Mouse (Mus musculus) lung, adult 2 months (tissue): ENCODE measurements around the gene Spata31d1a. TPM values are rescaled to one million over a fixed set of nuclear protein-coding genes. Genes with fewer than 3 reads are reported as not detected.
A peak's percentile ranks its signal among the peaks of the same experiment; 100 is the strongest.

ENCODE experiments used
- DNase-seq: peaks from one replicate; pipeline ENCODE4 v3.0.0; 2022
- H3K4me1 ChIP-seq: fragments of 200-500 bp; 2 replicates; pipeline ENCODE4 v1.6.1; 2011; ENCODE audit warnings: low read length; ENCODE audit not compliant: control insufficient read depth, insufficient read depth
- H3K4me3 ChIP-seq: fragments of 200-500 bp; replicated peaks from 2 replicates; pipeline ENCODE3; 2011; ENCODE audit warnings: low read depth, mild to moderate bottlenecking, control low read depth, low read length; ENCODE audit errors: extremely low read depth
- CTCF ChIP-seq: fragments of 200-500 bp; IDR thresholded peaks from 2 replicates; pipeline ENCODE4 v1.5.1; 2011; ENCODE audit warnings: mild to moderate bottlenecking, low read length, control low read depth; ENCODE audit not compliant: insufficient read depth
- POLR2A ChIP-seq: fragments of 200-500 bp; IDR thresholded peaks from 2 replicates; pipeline ENCODE4 v1.6.1; 2011; ENCODE audit warnings: low read depth, mild to moderate bottlenecking, control low read depth, low read length, borderline replicate concordance; ENCODE audit errors: extremely low read depth
- WGBS: fragments of 180-500 bp; shearing (Covaris S2); methylation state at CpG from one replicate; pipeline ENCODE4 v1.1.7; 2018; 5-methylcytosine and 5-hydroxymethylcytosine counted together
- polyA plus RNA-seq: library from polyadenylated mRNA; depleted of rRNA; stranded (reverse); fragments of >200 nt; gene quantifications from 2 replicates; pipeline ENCODE4 v1.2.3, GENCODE M21; 2012; rRNA removed

The Spata31d1a gene
- polyA plus RNA-seq = not detected in 2 replicates

DNA sequence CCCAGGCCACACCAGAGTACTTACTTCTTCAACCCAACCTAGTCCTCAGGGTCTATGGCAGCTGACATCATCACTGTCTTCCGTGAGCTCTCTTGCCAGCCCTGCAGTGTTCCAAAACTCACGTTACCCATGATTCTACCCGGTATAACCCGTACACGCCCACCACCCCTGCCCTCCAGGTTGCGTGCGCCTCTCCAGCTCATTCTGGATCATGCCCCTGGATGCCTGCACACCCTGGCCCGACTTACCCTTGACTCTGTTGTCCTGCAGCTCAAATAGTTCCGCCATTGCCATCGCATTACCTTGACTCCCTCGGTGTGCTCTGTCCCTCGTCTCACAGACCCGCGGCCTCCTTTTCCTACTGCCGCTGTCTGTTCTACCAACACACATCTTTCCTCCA is at the start of gene Spata31d1a:
Gene Spata31d1a (minus strand): TSS at position 101 of the 400 bp plus-strand sequence.
- 87% methylated on average over 15 of the region's 15 CpGs for WGBS
- TF ChIP-seq POLR2A = no peak
- no peak for TF ChIP-seq CTCF
- H3K4me3 ChIP-seq = no peak within 1 kb of the TSS
- no peaks in the 10 kb centered on the region for H3K4me1 ChIP-seq
- no peak for DNase-seq

DNA sequence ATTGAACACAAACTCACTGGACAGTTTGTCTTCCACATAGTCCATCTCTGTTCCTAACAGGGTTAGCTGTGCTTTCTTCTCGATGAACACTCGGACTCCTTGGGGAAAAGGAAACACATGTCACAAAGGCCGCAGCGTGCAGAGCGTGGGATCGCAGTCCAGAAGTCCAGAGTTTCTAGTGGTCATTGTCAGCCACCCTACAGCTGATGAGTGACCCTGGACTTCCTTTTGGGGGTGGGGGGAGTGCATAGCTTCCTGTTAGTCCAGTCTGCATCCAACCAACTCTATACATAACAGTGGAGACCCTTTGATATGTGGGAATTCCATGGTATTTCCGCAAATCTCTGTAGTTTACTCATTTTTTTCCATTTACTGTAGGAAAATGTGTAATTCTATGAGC is 46.8 kb upstream of the Spata31d1a start:
- peaks cover 3% of the 10 kb centered on the region; the same call in 1 of the 2 replicates for H3K4me1 ChIP-seq
- 66% methylated on average over 7 of the region's 7 CpGs for WGBS
- DNase-seq = no peak
- no peak for TF ChIP-seq CTCF
- no peak for TF ChIP-seq POLR2A
- H3K4me3 ChIP-seq = no peak overlapping the region

DNA sequence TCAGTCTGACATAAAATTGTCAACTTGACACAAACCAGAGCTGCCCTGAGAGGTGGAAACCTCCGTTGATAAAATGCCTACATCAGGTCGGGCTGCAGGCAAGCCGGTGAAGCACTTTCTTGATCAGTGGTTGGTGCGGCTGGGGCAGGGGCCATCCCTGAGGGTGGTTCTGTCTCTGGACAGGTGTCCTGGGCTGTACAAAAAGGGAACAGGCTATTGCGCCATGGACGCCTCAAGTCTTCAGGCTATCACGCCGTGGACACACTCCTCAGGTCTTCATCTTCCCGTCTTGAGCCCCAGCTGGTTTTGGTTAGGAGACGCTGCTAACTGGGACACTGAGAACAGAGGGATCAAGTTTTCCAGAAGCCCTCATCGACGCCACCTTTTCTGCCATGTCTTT is 40.2 kb upstream of the Spata31d1a start:
- Histone ChIP-seq H3K4me1 (no peaks in the 10 kb centered on the region), H3K4me3 (no peak overlapping the region)
- no peak for DNase-seq
- no peak for TF ChIP-seq POLR2A
- WGBS = 80% methylated on average over 12 of the region's 12 CpGs

DNA sequence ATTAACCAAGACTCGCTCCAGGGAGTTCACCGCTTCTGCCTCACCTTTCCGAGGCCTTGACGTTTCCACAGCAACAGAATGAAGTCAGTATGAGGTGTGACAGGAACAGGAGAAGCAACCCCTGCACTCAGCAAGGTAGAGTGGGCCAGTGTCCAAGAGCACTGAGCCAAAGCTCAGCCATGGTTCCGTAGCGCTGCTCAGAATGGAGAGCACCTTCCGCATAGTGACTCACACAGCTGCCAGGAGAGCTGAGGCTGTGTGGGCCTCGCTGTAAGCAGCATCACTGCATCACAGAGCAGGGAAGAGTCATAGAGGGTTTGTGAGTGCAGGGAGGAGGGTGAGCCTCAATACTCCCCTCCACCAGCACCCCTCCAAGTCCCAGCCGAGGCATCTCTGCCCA is 36.6 kb upstream of the Spata31d1a start, which contains the start of gene 1700014D04Rik:
Gene 1700014D04Rik (minus strand): TSS at position 42 of the 400 bp plus-strand sequence.
- DNase-seq = no peak
- no peak within 1 kb of the TSS for H3K4me3 ChIP-seq
- TF ChIP-seq POLR2A (no peak), CTCF (no peak)
- WGBS = 80% methylated on average over 9 of the region's 9 CpGs
- no peaks in the 10 kb centered on the region for H3K4me1 ChIP-seq

GRCm38 (mm10) chr13:59746164-59746563 is 36.0 kb upstream of the Spata31d1a start:
- DNase-seq = no peak
- TF ChIP-seq POLR2A = no peak
- no peak for TF ChIP-seq CTCF
- WGBS = 70% methylated on average over 6 of the region's 6 CpGs
- Histone ChIP-seq H3K4me1 (no peaks in the 10 kb centered on the region), H3K4me3 (no peak overlapping the region)

DNA sequence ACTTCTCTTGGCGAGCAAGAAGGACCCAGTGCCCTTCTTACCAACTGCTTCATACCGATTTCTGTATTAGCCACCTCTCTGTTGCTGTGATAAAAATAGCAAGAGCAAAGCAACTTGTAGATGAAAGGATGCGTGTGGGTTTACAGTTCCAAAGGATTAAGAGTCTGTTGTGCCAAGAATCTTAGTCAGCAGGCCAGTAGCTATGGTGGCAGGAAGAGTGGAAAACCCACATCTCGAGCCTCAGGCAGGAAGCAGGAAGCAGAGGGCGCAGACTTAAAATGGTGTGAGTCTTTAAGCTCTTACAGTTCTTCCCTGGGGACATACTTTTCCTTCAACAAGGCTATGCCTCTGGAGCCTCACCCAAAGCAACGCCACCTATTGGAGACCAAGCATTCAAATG is 35.3 kb upstream of the Spata31d1a start:
- WGBS = 59% methylated on average over 6 of the region's 6 CpGs
- no peaks in the 10 kb centered on the region for H3K4me1 ChIP-seq
- no peak overlapping the region for H3K4me3 ChIP-seq
- DNase-seq = no peak
- no peak for TF ChIP-seq POLR2A
- no peak for TF ChIP-seq CTCF

DNA sequence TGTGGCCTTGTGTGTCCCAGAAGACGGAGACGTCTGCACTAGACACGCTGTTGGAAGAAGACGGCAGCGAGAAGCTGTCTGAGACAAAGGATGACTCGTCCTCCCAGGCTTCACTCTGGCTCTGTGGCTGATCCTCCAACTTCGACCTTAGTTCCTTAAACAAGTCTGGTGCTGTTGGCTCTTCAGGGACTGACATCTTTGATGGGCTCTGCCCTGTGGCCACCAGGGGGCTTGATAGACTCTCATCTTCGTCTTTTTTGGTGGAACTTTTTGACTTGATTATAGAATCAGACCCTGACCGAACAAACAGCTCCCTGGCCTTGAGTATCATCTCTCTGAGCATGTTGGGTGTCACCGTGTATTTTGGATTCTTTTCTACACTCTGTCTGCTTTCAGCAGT is 31.6 kb upstream of the Spata31d1a start:
- Histone ChIP-seq H3K4me3 (no peak overlapping the region), H3K4me1 (no peaks in the 10 kb centered on the region)
- WGBS = 55% methylated on average over 10 of the region's 10 CpGs
- no peak for DNase-seq
- 0 out of 2 replicates have a peak, but pooled peaks have one; percentile 22 for TF ChIP-seq CTCF
- no peak for TF ChIP-seq POLR2A

GRCm38 (mm10) chr13:59741096-59741495 is 31.0 kb upstream of the Spata31d1a start:
- no peak for DNase-seq
- TF ChIP-seq CTCF = no peak
- TF ChIP-seq POLR2A = no peak
- 74% methylated on average over 11 of the region's 11 CpGs for WGBS

GRCm38 (mm10) chr13:59739397-59739796 is 29.3 kb upstream of the Spata31d1a start:
- Histone ChIP-seq H3K4me1 (no peaks in the 10 kb centered on the region), H3K4me3 (no peak overlapping the region)
- no peak for DNase-seq
- WGBS = 93% methylated on average over 4 of the region's 4 CpGs
- TF ChIP-seq POLR2A = no peak
- TF ChIP-seq CTCF = no peak

More at GRCm38 (mm10) chr13:59741096-59741495, 31.0 kb upstream of the Spata31d1a start:
- H3K4me1 ChIP-seq = no peaks in the 10 kb centered on the region
- H3K4me3 ChIP-seq = no peak overlapping the region

DNA sequence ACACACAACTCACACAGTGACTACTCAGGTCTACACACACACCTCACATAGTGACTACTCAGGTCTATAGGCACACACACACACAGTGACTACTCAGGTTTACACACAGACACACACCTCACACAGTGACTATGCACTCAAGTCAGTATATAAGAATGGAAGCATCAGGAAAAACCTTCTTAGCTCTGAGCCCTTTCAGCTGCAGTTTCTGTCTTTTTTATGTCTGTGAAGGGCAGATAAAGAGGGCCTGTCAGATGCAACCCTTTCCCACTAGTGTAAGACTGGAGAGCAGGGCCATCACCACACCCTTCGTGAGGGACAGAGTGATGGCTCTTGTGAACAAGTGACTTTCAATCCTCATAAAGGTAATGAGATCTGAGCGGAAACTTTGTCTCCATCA is 28.3 kb upstream of the Spata31d1a start:
- no peaks in the 10 kb centered on the region for H3K4me1 ChIP-seq
- no peak overlapping the region for H3K4me3 ChIP-seq
- WGBS = 89% methylated on average over 2 of the region's 2 CpGs
- TF ChIP-seq CTCF = no peak
- no peak for TF ChIP-seq POLR2A
- no peak for DNase-seq
